Mouse (Mus musculus) megakaryocyte, embryonic 14.5 days (primary cell): ENCODE measurements around the gene Matk.

ENCODE experiments used
- FLI1 ChIP-seq: IDR thresholded peaks from 2 replicates; pipeline ENCODE4 v1.6.1; 2012; ENCODE audit warnings: low read length, inconsistent platforms, mixed read lengths
- GATA1 ChIP-seq: IDR thresholded peaks from 3 replicates; pipeline ENCODE4 v1.6.1; 2012; ENCODE audit warnings: mixed read lengths, low read length, inconsistent platforms, borderline replicate concordance

DNA sequence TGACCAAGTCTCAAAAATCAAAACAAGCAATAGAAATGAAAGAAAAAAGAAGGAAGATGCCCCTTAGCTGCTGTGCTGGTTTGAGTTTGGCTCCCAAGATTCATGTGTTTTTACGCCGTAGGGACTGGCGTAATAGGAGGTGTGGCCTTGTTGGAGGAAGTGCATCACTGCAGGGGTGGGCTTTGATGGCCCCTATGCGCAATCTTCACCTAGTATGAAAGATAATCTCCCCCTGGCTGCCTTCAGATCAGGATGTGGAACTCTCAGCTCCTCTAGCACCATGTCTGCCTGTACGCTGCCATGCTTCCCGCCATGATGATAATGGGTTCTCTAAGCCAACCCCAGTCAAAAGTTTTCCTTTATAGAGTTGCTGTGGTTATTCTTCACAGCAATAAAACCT lies 36.5 kb upstream of the Matk start:
- no peak for TF ChIP-seq FLI1
- no peak for TF ChIP-seq GATA1
